25 mouse cellular contexts compared by ENCODE assay signal in genomic region chr2:112289507-112289906, GRCm38 (mm10). TPM values are rescaled to one million over a fixed set of nuclear protein-coding genes. Genes with fewer than 3 reads are reported as not detected.
"Had no signal": no experiment of that assay in that cellular context is flagged by ENCODE, and none has a peak within 500 bp of the region (broad histone marks: within the 10 kb centered on the region; RNA-seq: fewer than 3 reads in every experiment).

No protein-coding gene starts in this region.

- H3K9me3 ChIP-seq: midbrain, embryonic 10.5 days; midbrain, embryonic 12.5 days; neural tube, embryonic 13.5 days; neural tube, embryonic 15.5 days; stomach, embryonic 15.5 days had no signal

- DNase-seq: lung, adult 18-20 months; lung, embryonic 14.5 days; lung, postnatal 10 days; lung, postnatal 4 days; midbrain, embryonic 14.5 days; retina, postnatal 1 day; right cerebral cortex, adult 18-20 months; right cerebral cortex, postnatal 25 days; right cerebral cortex, postnatal 4 days; thymus, adult 2 months; thymus, postnatal 14 days; thymus, postnatal 36 days had no signal

- H3K4me2 ChIP-seq: lung, embryonic 14.5 days; midbrain, embryonic 12.5 days; neural tube, embryonic 13.5 days; neural tube, embryonic 15.5 days; stomach, embryonic 15.5 days had no signal

- H3K4me3 ChIP-seq: midbrain, embryonic 10.5 days; midbrain, embryonic 12.5 days; myocyte; neural tube, embryonic 13.5 days; neural tube, embryonic 15.5 days; stomach, embryonic 15.5 days had no signal

- H3K9ac ChIP-seq: lung, embryonic 14.5 days; midbrain, embryonic 12.5 days; neural tube, embryonic 13.5 days; neural tube, embryonic 15.5 days; stomach, embryonic 15.5 days had no signal

- H3K4me1 ChIP-seq: midbrain, embryonic 12.5 days; stomach, embryonic 15.5 days had no signal

- H3K27me3 ChIP-seq: midbrain, embryonic 12.5 days; neural tube, embryonic 13.5 days; neural tube, embryonic 15.5 days; stomach, embryonic 15.5 days had no signal

- H3K27ac ChIP-seq: midbrain, embryonic 10.5 days; midbrain, embryonic 12.5 days; neural tube, embryonic 13.5 days; neural tube, embryonic 15.5 days; stomach, embryonic 15.5 days; stomach, postnatal 0 days had no signal

- H3K36me3 ChIP-seq: midbrain, embryonic 10.5 days; midbrain, embryonic 12.5 days; neural tube, embryonic 13.5 days; neural tube, embryonic 15.5 days; stomach, embryonic 15.5 days had no signal

- ATAC-seq: midbrain, embryonic 16.5 days had no signal

RNA-seq across cellular contexts. Expression of gene Gm21985, which starts 23.4 kb away (rescaled TPM):
- polyA plus RNA-seq: lung, embryonic 14.5 days; lung, embryonic 16.5 days; midbrain, embryonic 12.5 days; midbrain, embryonic 14.5 days; myocyte; neural tube, embryonic 11.5 days; neural tube, embryonic 13.5 days; neural tube, embryonic 15.5 days; spleen, adult 2 months; stomach, embryonic 15.5 days; stomach, postnatal 0 days; testis, adult 2 months; thymus, adult 2 months had no signal

RNA-seq across cellular contexts. Expression of gene Nutm1, which starts 30.4 kb away (rescaled TPM):
- total RNA-seq: megakaryocyte, adult 5-6 weeks had no signal
- polyA plus RNA-seq: lung, embryonic 16.5 days; midbrain, embryonic 12.5 days; midbrain, embryonic 16.5 days; myocyte; neural tube, embryonic 11.5 days; neural tube, embryonic 15.5 days; spleen, adult 2 months had no signal
